Mouse (Mus musculus) embryonic facial prominence, embryonic 15.5 days (tissue): Measurements from ENCODE around the gene Epha7. TPM values are rescaled to one million over a fixed set of nuclear protein-coding genes. Genes with fewer than 3 reads are reported as not detected.

Experiments
- ATAC-seq: fragments of 200-750 bp; cut with Nextera tagmentation; 2 replicates; pipeline ENCODE4 v1.8.0; 2017; ENCODE audit warnings: low read depth, moderate TSS enrichment; ENCODE audit not compliant: insufficient number of reproducible peaks, low FRiP score, low TSS enrichment
- H3K27ac ChIP-seq: fragments of 300-500 bp; sonication (generic); replicated peaks from 2 replicates; pipeline ENCODE4 v1.5.1; 2015; ENCODE audit warnings: mild to moderate bottlenecking, inconsistent platforms
- H3K27me3 ChIP-seq: fragments of 300-500 bp; sonication (generic); 2 replicates; pipeline ENCODE4 v1.6.1; 2015; ENCODE audit warnings: inconsistent platforms
- H3K36me3 ChIP-seq: fragments of 300-500 bp; sonication (generic); 2 replicates; pipeline ENCODE4 v1.6.1; 2015; ENCODE audit warnings: mild to moderate bottlenecking, inconsistent platforms
- H3K4me1 ChIP-seq: fragments of 300-500 bp; sonication (generic); 2 replicates; pipeline ENCODE4 v1.6.1; 2015; ENCODE audit warnings: inconsistent platforms
- H3K4me2 ChIP-seq: fragments of 300-500 bp; sonication (generic); replicated peaks from 2 replicates; pipeline ENCODE4 v1.6.1; 2015; ENCODE audit warnings: mild to moderate bottlenecking, inconsistent platforms
- H3K4me3 ChIP-seq: fragments of 300-500 bp; sonication (generic); replicated peaks from 2 replicates; pipeline ENCODE4 v1.5.1; 2015; ENCODE audit warnings: mild to moderate bottlenecking, inconsistent platforms
- H3K9ac ChIP-seq: fragments of 300-500 bp; sonication (generic); 2 replicates; pipeline ENCODE4 v1.6.1; 2015; ENCODE audit warnings: inconsistent platforms
- H3K9me3 ChIP-seq: fragments of 300-500 bp; sonication (generic); replicated peaks from 2 replicates; pipeline ENCODE4 v1.6.1; 2016; ENCODE audit warnings: inconsistent platforms
- WGBS: fragments of 180-500 bp; shearing (Covaris S2); methylation state at CpG from one replicate; pipeline ENCODE4 v1.1.7; 2015; 5-methylcytosine and 5-hydroxymethylcytosine counted together
- polyA plus RNA-seq: library from polyadenylated mRNA; unstranded; fragments of >200 nt; fragmentation: Nextera tagmentation; extraction: Ambion mirVana; gene quantifications from 2 replicates; pipeline ENCODE4 v1.2.1, GENCODE M21; 2015

Epha7 gene
- polyA plus RNA-seq, 1 experiment from 2014 or later, result 31.3 TPM

GRCm38 (mm10) chr4:28901496-28901895 is 88.6 kb downstream of the Epha7 start:
- Histone ChIP-seq H3K27me3 (no peaks in the 10 kb centered on the region), H3K4me2 (no peak overlapping the region), H3K36me3 (no peaks in the 10 kb centered on the region), H3K4me1 (no peaks in the 10 kb centered on the region), H3K9ac (no peak overlapping the region), H3K27ac (no peak overlapping the region), H3K9me3 (no peaks in the 10 kb centered on the region), H3K4me3 (no peak overlapping the region)
- 93% methylated on average over 5 of the region's 5 CpGs for WGBS
- ATAC-seq, result no peak

DNA sequence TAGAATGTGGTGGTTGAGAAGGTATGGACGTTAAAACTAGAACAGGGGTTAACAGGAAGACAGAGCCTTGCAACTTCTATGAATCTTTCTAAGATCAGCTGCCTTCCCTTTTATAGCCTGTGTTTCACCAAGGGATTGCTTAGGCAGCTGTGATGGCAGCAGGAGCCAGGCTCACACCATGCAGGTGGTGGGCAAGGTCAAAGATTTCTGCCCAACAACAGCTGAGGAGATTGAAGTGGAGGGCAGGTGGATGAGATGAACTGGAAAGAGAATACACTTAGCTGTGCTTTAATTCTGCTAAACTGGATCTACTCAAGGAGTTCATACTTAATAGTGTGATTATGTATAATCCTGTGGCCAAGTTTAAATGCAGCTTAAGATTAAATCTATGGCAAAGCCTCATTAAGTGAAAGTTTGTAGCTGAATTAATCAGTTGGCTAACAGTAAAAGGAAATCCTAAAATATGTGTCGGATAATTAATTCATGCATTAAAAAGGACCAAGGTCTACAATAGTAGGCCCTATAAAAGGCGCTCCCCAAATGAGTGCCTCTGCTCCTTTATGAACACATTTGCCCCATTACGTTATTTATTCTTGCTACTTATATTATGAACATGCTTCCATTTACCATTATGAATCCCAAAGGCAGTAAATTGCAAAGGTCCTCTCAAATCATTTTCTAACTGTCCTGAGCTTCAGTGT is 89.2 kb downstream of the Epha7 start:
- no peak overlapping the region for H3K4me2 ChIP-seq
- no peaks in the 10 kb centered on the region for H3K9me3 ChIP-seq
- 86% methylated on average over 4 of the region's 4 CpGs for WGBS
- H3K27me3 ChIP-seq, result no peaks in the 10 kb centered on the region
- no peaks in the 10 kb centered on the region for H3K4me1 ChIP-seq
- no peak overlapping the region for H3K27ac ChIP-seq
- no peaks in the 10 kb centered on the region for H3K36me3 ChIP-seq
- no peak for ATAC-seq
- no peak overlapping the region for H3K4me3 ChIP-seq
- no peak overlapping the region for H3K9ac ChIP-seq

DNA sequence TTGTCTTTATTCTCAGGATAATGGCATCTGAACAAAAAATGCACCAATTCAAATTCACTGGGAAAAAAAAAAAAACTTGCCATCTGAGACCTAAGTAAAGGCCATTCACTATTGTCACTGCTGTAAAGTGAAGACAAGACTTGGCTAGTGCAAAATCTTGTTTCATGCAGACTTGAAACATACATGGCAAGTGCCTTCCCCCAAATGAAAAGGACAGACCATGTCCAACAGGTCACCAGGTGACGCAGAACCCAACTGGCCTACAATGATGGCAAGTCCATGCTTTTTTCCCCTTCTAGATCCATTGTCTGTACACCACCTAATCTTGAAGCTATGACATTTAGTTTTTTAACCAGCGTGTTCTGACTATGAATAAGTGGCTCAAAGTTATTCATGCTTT is 94.1 kb downstream of the Epha7 start:
- WGBS, result 91% methylated on average over 2 of the region's 2 CpGs
- H3K4me2 ChIP-seq, result no peak overlapping the region

GRCm38 (mm10) chr4:28910127-28910526 is 97.2 kb downstream of the Epha7 start:
- no peak for ATAC-seq
- Histone ChIP-seq H3K4me3 (no peak overlapping the region), H3K4me1 (no peaks in the 10 kb centered on the region), H3K4me2 (no peak overlapping the region), H3K27me3 (no peaks in the 10 kb centered on the region), H3K9me3 (no peaks in the 10 kb centered on the region), H3K36me3 (no peaks in the 10 kb centered on the region), H3K9ac (no peak overlapping the region), H3K27ac (no peak overlapping the region)
- WGBS, result 72% methylated on average over 4 of the region's 4 CpGs

More for the DNA sequence above, 94.1 kb downstream of the Epha7 start:
- Histone ChIP-seq H3K9ac (no peak overlapping the region), H3K27me3 (no peaks in the 10 kb centered on the region), H3K36me3 (no peaks in the 10 kb centered on the region), H3K9me3 (no peaks in the 10 kb centered on the region), H3K4me1 (no peaks in the 10 kb centered on the region), H3K27ac (no peak overlapping the region), H3K4me3 (no peak overlapping the region)
- no peak for ATAC-seq

- Histone ChIP-seq H3K4me2 (no peak overlapping the region), H3K4me1 (no peaks in the 10 kb centered on the region), H3K27me3 (no peaks in the 10 kb centered on the region), H3K27ac (no peak overlapping the region), H3K4me3 (no peak overlapping the region), H3K36me3 (no peaks in the 10 kb centered on the region), H3K9me3 (no peaks in the 10 kb centered on the region), H3K9ac (no peak overlapping the region)
- no peak for ATAC-seq
- 83% methylated on average over 2 of the region's 2 CpGs for WGBS
Measured at GRCm38 (mm10) chr4:28912028-28912427, 99.1 kb downstream of the Epha7 start.

- Histone ChIP-seq H3K4me3 (no peak overlapping the region), H3K4me2 (no peak overlapping the region), H3K4me1 (no peaks in the 10 kb centered on the region), H3K27me3 (no peaks in the 10 kb centered on the region), H3K9me3 (no peaks in the 10 kb centered on the region), H3K36me3 (no peaks in the 10 kb centered on the region), H3K27ac (no peak overlapping the region), H3K9ac (no peak overlapping the region)
- no peak for ATAC-seq
- WGBS, result 40% methylated on average over 2 of the region's 2 CpGs
Measured at GRCm38 (mm10) chr4:28913613-28914012, 100.7 kb downstream of the Epha7 start.

- Histone ChIP-seq H3K4me2 (no peak overlapping the region), H3K27me3 (no peaks in the 10 kb centered on the region), H3K36me3 (no peaks in the 10 kb centered on the region), H3K27ac (no peak overlapping the region), H3K9me3 (no peaks in the 10 kb centered on the region), H3K4me3 (no peak overlapping the region), H3K4me1 (no peaks in the 10 kb centered on the region), H3K9ac (no peak overlapping the region)
- ATAC-seq, result no peak
- WGBS, result 92% methylated on average over 6 of the region's 6 CpGs
Measured at GRCm38 (mm10) chr4:28920645-28921044, 107.7 kb downstream of the Epha7 start.

- Histone ChIP-seq H3K4me1 (no peaks in the 10 kb centered on the region), H3K27me3 (no peaks in the 10 kb centered on the region), H3K4me2 (no peak overlapping the region), H3K9me3 (no peaks in the 10 kb centered on the region), H3K36me3 (no peaks in the 10 kb centered on the region), H3K9ac (no peak overlapping the region), H3K4me3 (no peak overlapping the region), H3K27ac (no peak overlapping the region)
- WGBS, result 89% methylated on average over 4 of the region's 4 CpGs
- ATAC-seq, result no peak
Measured at GRCm38 (mm10) chr4:28926072-28926471, 113.1 kb downstream of the Epha7 start.

- Histone ChIP-seq H3K9ac (no peak overlapping the region), H3K9me3 (no peaks in the 10 kb centered on the region)
- WGBS, result 71% methylated on average over 4 of the region's 4 CpGs
Measured at GRCm38 (mm10) chr4:28933431-28933830, 120.5 kb downstream of the Epha7 start.

DNA sequence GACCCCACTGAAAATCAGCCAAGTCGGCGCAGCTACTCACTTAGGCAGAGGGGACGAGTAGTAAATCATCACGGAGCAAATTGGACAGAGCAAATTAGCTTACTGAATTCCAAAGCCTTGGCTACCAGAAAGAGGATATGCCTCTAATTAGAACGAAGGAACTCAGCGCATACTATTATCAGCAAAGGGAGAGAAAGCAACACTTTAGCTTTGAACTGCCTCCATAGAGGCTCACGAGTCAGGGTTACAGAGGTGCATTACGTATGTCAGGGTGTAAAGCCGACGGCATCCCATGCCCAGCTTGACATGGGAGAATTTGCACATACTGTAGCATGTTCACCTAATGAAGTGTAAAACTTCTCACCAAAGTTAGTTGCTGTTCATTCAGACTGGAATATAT is 121.9 kb downstream of the Epha7 start:
- ATAC-seq, result no peak
- no peak overlapping the region for H3K27ac ChIP-seq
- WGBS, result 56% methylated on average over 10 of the region's 10 CpGs
- H3K4me2 ChIP-seq, result no peak overlapping the region
- H3K4me3 ChIP-seq, result no peak overlapping the region
- no peaks in the 10 kb centered on the region for H3K4me1 ChIP-seq
- no peaks in the 10 kb centered on the region for H3K36me3 ChIP-seq
- no peaks in the 10 kb centered on the region for H3K9me3 ChIP-seq
- no peak overlapping the region for H3K9ac ChIP-seq
- H3K27me3 ChIP-seq, result no peaks in the 10 kb centered on the region

More at GRCm38 (mm10) chr4:28933431-28933830, 120.5 kb downstream of the Epha7 start:
- no peak for ATAC-seq
- Histone ChIP-seq H3K4me2 (no peak overlapping the region), H3K4me3 (no peak overlapping the region), H3K36me3 (no peaks in the 10 kb centered on the region), H3K27ac (no peak overlapping the region), H3K4me1 (no peaks in the 10 kb centered on the region), H3K27me3 (no peaks in the 10 kb centered on the region)

GRCm38 (mm10) chr4:28935567-28935966 is 122.6 kb downstream of the Epha7 start:
- no peak overlapping the region for H3K27ac ChIP-seq
- 87% methylated on average over 11 of the region's 11 CpGs for WGBS
- H3K4me1 ChIP-seq, result no peaks in the 10 kb centered on the region
- H3K4me2 ChIP-seq, result no peak overlapping the region
- no peaks in the 10 kb centered on the region for H3K36me3 ChIP-seq
- ATAC-seq, result no peak
- no peak overlapping the region for H3K4me3 ChIP-seq
- H3K9ac ChIP-seq, result no peak overlapping the region
- no peaks in the 10 kb centered on the region for H3K27me3 ChIP-seq
- no peaks in the 10 kb centered on the region for H3K9me3 ChIP-seq

DNA sequence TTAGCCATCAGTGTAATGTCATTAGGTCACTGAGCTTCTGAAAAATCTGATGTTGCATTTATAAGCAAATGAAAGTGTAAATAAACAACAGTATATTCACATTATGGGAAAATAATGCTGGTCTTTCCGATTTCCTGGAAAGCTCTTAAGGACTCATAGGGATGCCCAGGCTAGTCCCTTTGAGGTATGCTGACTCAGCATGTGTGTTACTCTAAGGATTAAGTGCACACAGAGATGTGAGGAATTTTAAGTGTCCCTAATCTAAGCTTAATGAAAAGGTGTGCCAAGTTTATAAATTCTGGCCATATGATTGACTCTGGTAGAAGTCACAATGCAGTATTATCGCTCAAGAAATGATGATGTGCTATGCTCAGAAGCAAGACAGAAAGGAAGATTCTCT is 127.8 kb downstream of the Epha7 start:
- no peak overlapping the region for H3K4me3 ChIP-seq
- H3K4me2 ChIP-seq, result no peak overlapping the region
- 0 out of 2 replicates have a peak, but pooled peaks cover 4% of the 10 kb centered on the region for H3K36me3 ChIP-seq
- H3K4me1 ChIP-seq, result no peaks in the 10 kb centered on the region
- 93% methylated on average over 2 of the region's 2 CpGs for WGBS
- no peak for ATAC-seq
- H3K9ac ChIP-seq, result no peak overlapping the region
- H3K9me3 ChIP-seq, result no peaks in the 10 kb centered on the region
- no peaks in the 10 kb centered on the region for H3K27me3 ChIP-seq
- no peak overlapping the region for H3K27ac ChIP-seq
